Mouse (Mus musculus): Measurements from ENCODE around the gene Ciita.

DNA sequence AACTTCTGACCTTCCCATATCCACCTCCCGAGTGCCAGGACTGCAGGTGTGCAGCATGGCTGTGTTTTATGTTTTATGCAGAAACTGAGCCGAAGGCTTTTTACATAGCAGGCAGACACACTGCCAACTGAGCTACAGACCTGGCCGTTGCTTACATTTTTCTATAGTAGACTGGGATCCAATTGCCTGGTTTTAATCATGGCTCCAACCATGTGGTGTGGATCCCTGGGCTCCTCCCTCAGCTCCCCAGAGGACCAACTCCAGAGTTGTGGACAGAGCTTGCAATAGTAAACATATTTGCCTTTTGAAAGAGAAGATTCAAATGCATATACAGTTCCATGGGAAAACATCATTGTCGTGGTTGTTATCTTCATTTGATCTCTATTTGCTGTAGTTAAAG, 71.7 kb downstream of the Ciita start:
- TF ChIP-seq POLR2A (IDR thresholded peaks at IDR 0.05; ENCODE audit: low read depth, low read length) (no peak), CTCF (IDR thresholded peaks at IDR 0.05; ENCODE audit: extremely low read depth, insufficient read length, insufficient replicate concordance, low read depth, low read length) (no peak)

All from small intestine, adult 2 months (tissue).